Mouse (Mus musculus) erythroblast, embryonic 14.5 days (primary cell): Measurements from ENCODE around the gene Pak1.

Experiments
- GATA1 ChIP-seq: IDR thresholded peaks from 2 replicates; pipeline ENCODE4 v1.6.1; 2012; ENCODE audit warnings: low read length, inconsistent platforms, mixed read lengths
- TAL1 ChIP-seq: IDR thresholded peaks from 3 replicates; pipeline ENCODE4 v1.6.1; 2012; ENCODE audit warnings: low read length, inconsistent platforms, mixed read lengths

DNA sequence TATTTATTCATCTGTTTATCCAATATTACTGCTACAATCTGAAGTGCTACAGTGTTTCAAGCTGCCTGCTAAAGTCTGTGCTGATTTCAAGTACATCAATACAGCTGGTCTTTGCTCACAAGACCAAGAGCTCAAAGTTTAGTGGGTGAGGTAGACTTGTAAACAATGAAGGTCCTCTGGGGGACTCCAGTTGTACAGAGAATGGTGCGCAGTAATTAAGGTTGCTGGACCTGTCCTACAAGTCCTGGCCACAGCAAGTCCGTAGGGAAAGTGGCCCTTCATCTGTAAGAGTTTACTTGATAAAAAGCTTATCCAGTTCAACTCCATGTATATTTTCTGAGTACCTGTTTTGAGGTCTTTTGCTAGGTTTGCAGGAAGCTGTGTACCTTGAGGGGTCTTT, 1.9 kb downstream of the Pak1 start:
- TF ChIP-seq TAL1 (no peak), GATA1 (no peak)
